Mouse (Mus musculus) limb, embryonic 15.5 days (tissue): ENCODE results near the gene Mfsd4b1. TPM values are rescaled to one million over a fixed set of nuclear protein-coding genes. Genes with fewer than 3 reads are reported as not detected.

Source experiments
- ATAC-seq: fragments of 200-750 bp; cut with Nextera tagmentation; 2 replicates; pipeline ENCODE4 v1.8.0; 2017; ENCODE audit warnings: low read depth, moderate TSS enrichment; ENCODE audit not compliant: insufficient number of reproducible peaks, low FRiP score, low TSS enrichment
- H3K27ac ChIP-seq: fragments of 300-500 bp; sonication (generic); 2 replicates; pipeline ENCODE4 v1.5.1; 2015; ENCODE audit warnings: moderate library complexity, mild to moderate bottlenecking, inconsistent platforms
- H3K27me3 ChIP-seq: fragments of 300-500 bp; sonication (generic); 2 replicates; pipeline ENCODE4 v1.6.1; 2015; ENCODE audit warnings: inconsistent platforms
- H3K36me3 ChIP-seq: fragments of 300-500 bp; sonication (generic); 2 replicates; pipeline ENCODE4 v1.6.1; 2015; ENCODE audit warnings: inconsistent platforms
- H3K4me1 ChIP-seq: fragments of 300-500 bp; sonication (generic); 2 replicates; pipeline ENCODE4 v1.6.1; 2015; ENCODE audit warnings: inconsistent platforms
- H3K4me2 ChIP-seq: fragments of 300-500 bp; sonication (generic); 2 replicates; pipeline ENCODE4 v1.6.1; 2015; ENCODE audit warnings: mild to moderate bottlenecking, inconsistent platforms
- H3K4me3 ChIP-seq: fragments of 300-500 bp; sonication (generic); 2 replicates; pipeline ENCODE4 v1.5.1; 2015; ENCODE audit warnings: mild to moderate bottlenecking, inconsistent platforms
- H3K9ac ChIP-seq: fragments of 300-500 bp; sonication (generic); 2 replicates; pipeline ENCODE4 v1.6.1; 2015; ENCODE audit warnings: inconsistent platforms
- H3K9me3 ChIP-seq: fragments of 300-500 bp; sonication (generic); 2 replicates; pipeline ENCODE4 v1.6.1; 2016; ENCODE audit warnings: inconsistent platforms
- WGBS: fragments of 180-500 bp; shearing (Covaris S2); methylation state at CpG from one replicate; pipeline ENCODE4 v1.1.7; 2015; 5-methylcytosine and 5-hydroxymethylcytosine counted together
- polyA plus RNA-seq: library from polyadenylated mRNA; unstranded; fragments of >200 nt; fragmentation: Nextera tagmentation; extraction: Ambion mirVana; gene quantifications from 2 replicates; pipeline ENCODE4 v1.2.1, GENCODE M21; 2015

Mfsd4b1 gene
- polyA plus RNA-seq, 1 experiment from 2014 or later: 0.32 TPM

GRCm38 (mm10) chr10:40058062-40058785 is 33.2 kb upstream of the Mfsd4b1 start:
- 43% methylated on average over 6 of the region's 6 CpGs for WGBS
- no peak for ATAC-seq

GRCm38 (mm10) chr10:40057615-40058014 is 32.5 kb upstream of the Mfsd4b1 start:
- no peak for ATAC-seq
- 40% methylated on average over 2 of the region's 2 CpGs for WGBS

More at GRCm38 (mm10) chr10:40058062-40058785, 33.2 kb upstream of the Mfsd4b1 start:
- no peak overlapping the region for H3K4me2 ChIP-seq
- no peaks in the 10 kb centered on the region for H3K27me3 ChIP-seq
- no peak overlapping the region for H3K27ac ChIP-seq
- no peak overlapping the region for H3K9ac ChIP-seq
- H3K9me3 ChIP-seq: no peaks in the 10 kb centered on the region
- H3K4me1 ChIP-seq: peaks cover 7% of the 10 kb centered on the region; the same call in 1 of the 2 replicates
- no peak overlapping the region for H3K4me3 ChIP-seq
- H3K36me3 ChIP-seq: no peaks in the 10 kb centered on the region

GRCm38 (mm10) chr10:40054455-40054854 is 29.4 kb upstream of the Mfsd4b1 start:
- Histone ChIP-seq H3K27ac (no peak overlapping the region), H3K4me1 (peaks cover 6% of the 10 kb centered on the region; the same call in 1 of the 2 replicates), H3K4me3 (no peak overlapping the region), H3K27me3 (no peaks in the 10 kb centered on the region), H3K9me3 (no peaks in the 10 kb centered on the region), H3K4me2 (no peak overlapping the region), H3K36me3 (no peaks in the 10 kb centered on the region), H3K9ac (no peak overlapping the region)
- 85% methylated on average over 8 of the region's 8 CpGs for WGBS
- ATAC-seq: no peak

More at GRCm38 (mm10) chr10:40057615-40058014, 32.5 kb upstream of the Mfsd4b1 start:
- peaks cover 7% of the 10 kb centered on the region; the same call in 1 of the 2 replicates for H3K4me1 ChIP-seq
- no peak overlapping the region for H3K9ac ChIP-seq
- H3K4me3 ChIP-seq: no peak overlapping the region
- no peaks in the 10 kb centered on the region for H3K9me3 ChIP-seq
- H3K27ac ChIP-seq: no peak overlapping the region
- H3K27me3 ChIP-seq: no peaks in the 10 kb centered on the region
- H3K4me2 ChIP-seq: no peak overlapping the region
- no peaks in the 10 kb centered on the region for H3K36me3 ChIP-seq

DNA sequence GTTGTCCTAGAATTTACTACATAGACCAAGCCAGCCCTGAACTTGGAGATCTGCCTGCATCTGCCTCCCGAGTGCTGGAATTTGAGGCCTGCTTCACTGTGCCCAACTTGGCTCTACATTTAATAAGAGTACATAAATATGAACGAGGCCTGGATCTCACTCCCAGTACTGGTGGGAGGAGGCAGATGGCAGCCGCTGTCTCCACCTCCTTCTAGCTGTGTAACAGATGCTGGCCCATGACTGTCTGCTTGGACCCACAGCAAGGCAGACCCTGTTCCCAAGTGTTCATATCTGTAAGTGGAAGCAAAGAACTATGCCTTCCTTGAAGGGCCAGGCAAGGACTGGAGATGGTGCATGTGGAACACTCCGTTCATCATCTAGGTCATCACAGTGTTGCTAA is 28.8 kb upstream of the Mfsd4b1 start:
- no peak for ATAC-seq
- Histone ChIP-seq H3K4me3 (no peak overlapping the region), H3K36me3 (no peaks in the 10 kb centered on the region), H3K4me1 (peaks cover 4% of the 10 kb centered on the region; the same call in 1 of the 2 replicates), H3K4me2 (no peak overlapping the region), H3K27ac (no peak overlapping the region), H3K9me3 (no peaks in the 10 kb centered on the region), H3K27me3 (no peaks in the 10 kb centered on the region), H3K9ac (no peak overlapping the region)
- WGBS: 81% methylated on average over 4 of the region's 4 CpGs

GRCm38 (mm10) chr10:40053257-40053895 is 28.3 kb upstream of the Mfsd4b1 start:
- peaks cover under 1% of the 10 kb centered on the region; the same call in 1 of the 2 replicates for H3K4me1 ChIP-seq
- H3K9me3 ChIP-seq: no peaks in the 10 kb centered on the region
- no peak for ATAC-seq
- no peak overlapping the region for H3K4me3 ChIP-seq
- no peak overlapping the region for H3K9ac ChIP-seq
- H3K27ac ChIP-seq: no peak overlapping the region
- H3K27me3 ChIP-seq: no peaks in the 10 kb centered on the region
- H3K4me2 ChIP-seq: no peak overlapping the region
- no peaks in the 10 kb centered on the region for H3K36me3 ChIP-seq
- WGBS: 50% methylated on average over 3 of the region's 3 CpGs

DNA sequence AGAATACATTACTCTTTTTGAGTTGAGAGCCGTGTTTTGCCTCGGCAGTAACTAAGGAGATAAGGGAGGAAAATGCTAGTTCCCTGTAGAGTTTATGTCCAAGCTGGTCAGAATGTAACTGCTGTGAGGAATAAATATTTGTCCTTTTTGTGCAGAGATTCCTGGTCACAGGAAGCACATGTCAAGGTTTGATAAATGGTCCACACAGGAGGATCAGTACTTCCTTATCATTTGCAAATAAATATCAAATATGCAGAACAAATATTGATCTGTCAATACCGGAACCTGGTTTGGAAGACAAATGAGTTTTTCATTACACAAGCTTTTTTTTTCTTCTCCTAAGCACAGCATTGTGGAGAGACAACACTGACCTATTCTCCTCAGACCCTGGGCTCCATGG is 26.9 kb upstream of the Mfsd4b1 start:
- Histone ChIP-seq H3K4me3 (no peak overlapping the region), H3K27me3 (no peaks in the 10 kb centered on the region)
- no peak for ATAC-seq

DNA sequence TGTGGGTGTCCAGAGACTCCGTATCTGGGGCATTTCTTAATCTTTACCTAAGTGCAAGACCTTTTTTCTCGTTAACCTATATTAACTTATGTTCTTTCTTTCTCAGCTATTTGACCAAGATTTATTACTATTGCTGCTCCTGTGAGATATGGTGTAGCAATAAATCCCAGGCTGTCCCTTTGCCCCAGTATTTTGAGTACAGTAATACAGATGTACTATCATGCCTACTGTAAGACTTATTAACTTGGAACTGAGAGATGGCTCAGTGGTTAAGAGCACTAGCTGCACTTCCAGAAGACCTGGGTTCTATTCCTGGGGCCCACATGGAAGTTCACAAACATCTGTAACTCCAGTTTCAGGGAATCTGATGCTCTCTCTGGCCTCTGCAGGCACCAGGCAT is 25.7 kb upstream of the Mfsd4b1 start:
- Histone ChIP-seq H3K9ac (no peak overlapping the region), H3K9me3 (no peaks in the 10 kb centered on the region), H3K27me3 (no peaks in the 10 kb centered on the region), H3K27ac (no peak overlapping the region), H3K4me2 (no peak overlapping the region), H3K4me3 (no peak overlapping the region), H3K36me3 (no peaks in the 10 kb centered on the region), H3K4me1 (no peaks in the 10 kb centered on the region)
- ATAC-seq: no peak
- 78% methylated on average over 2 of the region's 2 CpGs for WGBS

More for the DNA sequence above, 26.9 kb upstream of the Mfsd4b1 start:
- no peaks in the 10 kb centered on the region for H3K9me3 ChIP-seq
- no peaks in the 10 kb centered on the region for H3K36me3 ChIP-seq
- 89% methylated on average over 3 of the region's 3 CpGs for WGBS
- no peaks in the 10 kb centered on the region for H3K4me1 ChIP-seq
- no peak overlapping the region for H3K4me2 ChIP-seq
- H3K9ac ChIP-seq: no peak overlapping the region
- H3K27ac ChIP-seq: no peak overlapping the region

DNA sequence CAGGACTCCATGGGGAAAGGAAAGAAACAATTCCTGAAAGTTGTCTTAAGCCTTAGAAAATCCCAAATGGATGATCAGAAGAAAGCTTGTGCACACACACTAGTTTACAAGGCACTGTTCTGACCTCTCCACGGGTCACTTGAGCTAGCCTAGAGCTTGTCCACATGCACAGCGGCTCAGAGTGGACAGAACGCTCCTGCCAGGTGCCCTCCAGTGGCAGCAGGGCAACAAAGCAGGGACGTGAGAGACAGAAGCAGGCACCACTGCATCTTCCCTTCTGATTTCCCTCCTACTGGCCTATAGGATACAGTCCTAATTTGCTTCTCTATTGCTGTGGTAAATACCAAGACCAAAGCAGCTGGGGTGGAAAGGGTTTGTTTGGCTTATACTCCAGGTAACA is 16.3 kb upstream of the Mfsd4b1 start:
- H3K4me1 ChIP-seq: no peaks in the 10 kb centered on the region
- WGBS: 35% methylated on average over 4 of the region's 4 CpGs
- no peak overlapping the region for H3K27ac ChIP-seq
- ATAC-seq: no peak
- H3K9me3 ChIP-seq: no peaks in the 10 kb centered on the region
- H3K4me2 ChIP-seq: no peak overlapping the region
- no peak overlapping the region for H3K9ac ChIP-seq
- no peaks in the 10 kb centered on the region for H3K27me3 ChIP-seq
- H3K36me3 ChIP-seq: no peaks in the 10 kb centered on the region
- no peak overlapping the region for H3K4me3 ChIP-seq

- Histone ChIP-seq H3K9me3 (no peaks in the 10 kb centered on the region), H3K4me2 (no peak overlapping the region), H3K4me3 (no peak overlapping the region), H3K27ac (no peak overlapping the region), H3K36me3 (no peaks in the 10 kb centered on the region), H3K27me3 (no peaks in the 10 kb centered on the region), H3K4me1 (no peaks in the 10 kb centered on the region), H3K9ac (no peak overlapping the region)
- WGBS: 74% methylated on average over 24 of the region's 24 CpGs
- ATAC-seq: no peak
Measured at GRCm38 (mm10) chr10:40036686-40037560, 11.9 kb upstream of the Mfsd4b1 start.

DNA sequence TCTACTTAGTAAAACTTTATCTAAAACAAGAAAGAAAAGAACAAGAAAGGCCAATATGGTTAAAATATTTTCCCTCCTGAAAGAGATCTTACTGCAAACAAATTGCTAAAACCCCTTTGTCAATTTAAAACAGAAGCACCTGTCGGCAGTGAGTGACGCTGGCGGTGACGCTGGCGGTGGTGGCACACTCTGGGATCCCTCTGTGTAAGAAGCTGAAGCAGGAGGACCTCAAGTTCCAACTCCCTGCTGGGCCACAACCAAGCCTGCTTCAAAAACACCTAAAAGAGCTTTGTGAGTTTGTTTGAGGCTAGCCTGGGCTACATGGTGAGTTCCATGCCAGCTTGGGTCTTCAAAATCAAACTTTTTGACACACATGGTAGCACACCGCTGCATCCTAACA is 9.9 kb upstream of the Mfsd4b1 start:
- ATAC-seq: no peak
- H3K27me3 ChIP-seq: no peaks in the 10 kb centered on the region
- no peak overlapping the region for H3K9ac ChIP-seq
- no peaks in the 10 kb centered on the region for H3K4me1 ChIP-seq
- H3K4me3 ChIP-seq: no peak overlapping the region
- no peaks in the 10 kb centered on the region for H3K9me3 ChIP-seq
- no peak overlapping the region for H3K27ac ChIP-seq
- H3K36me3 ChIP-seq: no peaks in the 10 kb centered on the region
- no peak overlapping the region for H3K4me2 ChIP-seq
- 97% methylated on average over 6 of the region's 6 CpGs for WGBS

DNA sequence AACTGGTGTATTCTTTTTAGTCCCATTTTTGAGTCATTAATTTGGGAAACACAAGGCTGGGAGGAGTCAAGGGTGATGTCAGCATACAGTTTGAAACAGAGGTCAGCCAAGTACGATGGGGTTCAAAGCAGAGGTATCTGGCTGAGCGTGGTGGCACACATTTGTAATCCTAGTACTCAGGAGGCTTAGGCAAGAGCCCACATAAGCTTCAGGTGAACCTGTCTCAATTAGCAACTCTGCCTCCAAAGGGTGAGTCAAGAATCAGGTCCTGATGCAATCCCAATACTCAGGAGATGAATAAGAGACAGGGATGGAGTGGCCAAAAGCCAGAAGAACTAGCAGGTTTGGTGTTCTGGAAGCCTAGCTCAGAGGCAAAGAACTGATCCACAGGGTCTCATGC is 7.8 kb upstream of the Mfsd4b1 start:
- Histone ChIP-seq H3K9me3 (no peaks in the 10 kb centered on the region), H3K4me2 (no peak overlapping the region), H3K4me3 (no peak overlapping the region), H3K27me3 (no peaks in the 10 kb centered on the region), H3K27ac (no peak overlapping the region), H3K9ac (no peak overlapping the region), H3K36me3 (no peaks in the 10 kb centered on the region), H3K4me1 (no peaks in the 10 kb centered on the region)
- 80% methylated on average over 2 of the region's 2 CpGs for WGBS
- no peak for ATAC-seq

GRCm38 (mm10) chr10:40030716-40031115 is 5.6 kb upstream of the Mfsd4b1 start:
- no peak overlapping the region for H3K4me2 ChIP-seq
- no peak overlapping the region for H3K27ac ChIP-seq
- no peak overlapping the region for H3K4me3 ChIP-seq
- no peak overlapping the region for H3K9ac ChIP-seq
- ATAC-seq: no peak
- 89% methylated on average over 6 of the region's 6 CpGs for whole genome bisulfite sequencing
- no peaks in the 10 kb centered on the region for H3K9me3 ChIP-seq
- no peaks in the 10 kb centered on the region for H3K27me3 ChIP-seq
- H3K4me1 ChIP-seq: no peaks in the 10 kb centered on the region
- no peaks in the 10 kb centered on the region for H3K36me3 ChIP-seq
